Mouse (Mus musculus) midbrain, embryonic 13.5 days (tissue): Measurements from ENCODE around the gene Cyth4. TPM values are rescaled to one million over a fixed set of nuclear protein-coding genes. Genes with fewer than 3 reads are reported as not detected.
A peak's percentile ranks its signal among the peaks of the same experiment; 100 is the strongest.

ENCODE experiments used
- ATAC-seq: fragments of 200-750 bp; cut with Nextera tagmentation; 2 replicates; pipeline ENCODE4 v1.8.0; 2017; ENCODE audit warnings: mild to moderate bottlenecking, moderate TSS enrichment, moderate library complexity
- H3K27ac ChIP-seq: fragments of 300-500 bp; sonication (generic); 2 replicates; pipeline ENCODE4 v1.5.1; 2015; ENCODE audit warnings: inconsistent platforms, mild to moderate bottlenecking, moderate library complexity
- H3K27me3 ChIP-seq: fragments of 300-500 bp; sonication (generic); 2 replicates; pipeline ENCODE4 v1.6.1; 2015; ENCODE audit warnings: mild to moderate bottlenecking, inconsistent platforms
- H3K36me3 ChIP-seq: fragments of 300-500 bp; sonication (generic); 2 replicates; pipeline ENCODE4 v1.6.1; 2015; ENCODE audit warnings: mild to moderate bottlenecking, inconsistent platforms
- H3K4me1 ChIP-seq: fragments of 300-500 bp; sonication (generic); replicated peaks from 2 replicates; pipeline ENCODE4 v1.6.1; 2015; ENCODE audit warnings: inconsistent platforms
- H3K4me2 ChIP-seq: fragments of 300-500 bp; sonication (generic); replicated peaks from 2 replicates; pipeline ENCODE4 v1.6.1; 2015; ENCODE audit warnings: moderate library complexity, mild to moderate bottlenecking, inconsistent platforms
- H3K4me3 ChIP-seq: fragments of 300-500 bp; sonication (generic); replicated peaks from 2 replicates; pipeline ENCODE4 v1.5.1; 2015; ENCODE audit warnings: mild to moderate bottlenecking, inconsistent platforms
- H3K9ac ChIP-seq: fragments of 300-500 bp; sonication (generic); replicated peaks from 2 replicates; pipeline ENCODE4 v1.6.1; 2015; ENCODE audit warnings: mild to moderate bottlenecking, inconsistent platforms
- H3K9me3 ChIP-seq: fragments of 300-500 bp; sonication (generic); 2 replicates; pipeline ENCODE4 v1.6.1; 2016; ENCODE audit warnings: mild to moderate bottlenecking, inconsistent platforms
- WGBS: fragments of 180-500 bp; shearing (Covaris S2); methylation state at CpG from one replicate; pipeline ENCODE4 v1.1.7; 2015; 5-methylcytosine and 5-hydroxymethylcytosine counted together
- polyA plus RNA-seq: library from polyadenylated mRNA; unstranded; fragments of >200 nt; fragmentation: Nextera tagmentation; extraction: Ambion mirVana; gene quantifications from 2 replicates; pipeline ENCODE4 v1.2.1, GENCODE M21; 2015

Cyth4 gene
- polyA plus RNA-seq, 1 experiment from 2014 or later: 5.8 TPM

DNA sequence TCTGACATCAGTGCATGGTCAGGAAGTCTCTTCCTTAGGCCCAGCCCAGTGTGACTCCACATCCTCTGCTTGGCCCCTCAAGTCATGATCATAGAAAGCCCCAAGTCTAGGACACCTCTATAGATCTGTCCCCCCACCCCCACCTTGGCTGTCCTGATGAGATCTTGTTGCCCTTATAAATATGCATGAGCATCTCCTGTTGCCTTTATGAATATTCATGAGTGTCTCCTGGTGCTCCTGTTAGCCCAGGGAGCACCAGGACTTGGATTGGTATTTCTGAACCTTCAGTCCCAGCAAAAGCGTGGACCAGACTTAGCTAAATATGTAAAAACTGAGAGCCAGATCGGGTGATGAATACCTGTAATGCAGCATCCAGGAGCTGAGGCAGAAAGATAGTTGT, 35.5 kb downstream of the Cyth4 start:
- no peaks in the 10 kb centered on the region for H3K27me3 ChIP-seq
- WGBS: 54% methylated on average over 2 of the region's 2 CpGs

DNA sequence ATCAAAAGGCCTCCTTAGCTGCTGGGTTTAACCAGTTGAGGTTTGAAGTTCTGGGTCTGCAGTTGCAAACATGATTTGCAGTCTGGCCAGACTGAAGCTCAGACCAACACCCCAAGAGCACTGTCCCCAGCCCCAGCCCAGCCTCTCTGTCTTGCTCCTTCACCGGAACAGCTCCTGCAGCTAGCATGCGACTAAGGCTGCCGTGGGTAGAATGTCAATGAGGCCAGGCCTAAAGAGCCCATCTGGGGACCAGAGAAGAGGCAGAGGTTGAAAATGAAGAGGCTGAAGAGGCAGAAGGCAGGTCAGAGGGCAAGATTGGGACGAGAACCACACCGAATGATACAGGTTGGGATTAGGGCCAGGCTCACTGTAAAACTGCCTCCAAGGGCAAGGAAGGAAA, 36.6 kb downstream of the Cyth4 start:
- peak overlapping the region; percentile 75 for H3K27ac ChIP-seq
- H3K4me1 ChIP-seq: peaks cover 68% of the 10 kb centered on the region
- no peaks in the 10 kb centered on the region for H3K27me3 ChIP-seq
- H3K9me3 ChIP-seq: no peaks in the 10 kb centered on the region
- 21% methylated on average over 5 of the region's 5 CpGs for WGBS
- ATAC-seq: no peak
- no peaks in the 10 kb centered on the region for H3K36me3 ChIP-seq
- no peak overlapping the region for H3K4me3 ChIP-seq
- H3K4me2 ChIP-seq: no peak overlapping the region
- H3K9ac ChIP-seq: 0 out of 2 replicates have a peak overlapping the region, but pooled peaks have one; percentile 32

More for the DNA sequence above, 35.5 kb downstream of the Cyth4 start:
- no peak for ATAC-seq
- Histone ChIP-seq H3K9me3 (no peaks in the 10 kb centered on the region), H3K4me2 (no peak overlapping the region), H3K27ac (no peak overlapping the region), H3K4me3 (no peak overlapping the region), H3K36me3 (no peaks in the 10 kb centered on the region), H3K9ac (no peak overlapping the region), H3K4me1 (peaks cover 58% of the 10 kb centered on the region)

DNA sequence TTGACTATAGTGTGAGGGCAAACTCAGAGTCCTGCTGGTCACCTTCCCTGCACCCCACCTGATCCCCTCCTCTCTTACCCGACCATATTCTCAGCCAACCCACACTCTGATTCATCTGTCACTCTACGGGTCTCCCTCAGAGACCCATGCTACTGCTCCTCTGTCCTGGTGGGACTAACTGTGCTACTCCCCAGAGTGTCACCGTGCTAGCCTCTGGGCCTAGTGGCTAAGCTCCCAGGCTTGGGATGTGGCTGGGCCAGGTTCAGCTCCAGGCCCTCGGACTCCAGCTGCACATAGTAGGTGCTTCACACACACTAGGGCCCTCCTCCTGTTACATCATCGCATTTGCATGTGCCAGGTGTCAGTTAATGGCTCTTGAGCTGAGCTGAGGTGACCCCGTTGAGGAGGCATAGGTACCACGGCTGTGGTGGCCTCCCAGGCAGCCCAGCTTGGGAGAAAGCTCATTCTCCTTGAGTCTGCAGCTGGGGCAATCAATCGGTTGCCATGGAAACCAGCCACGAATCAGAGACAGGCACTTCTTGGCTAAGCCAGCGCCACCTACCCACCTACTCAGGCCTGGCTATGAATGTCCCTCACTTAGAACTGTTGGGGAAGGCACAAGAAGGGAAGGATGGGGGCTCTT, 37.4 kb downstream of the Cyth4 start:
- Histone ChIP-seq H3K4me2 (no peak overlapping the region), H3K27me3 (no peaks in the 10 kb centered on the region), H3K9me3 (no peaks in the 10 kb centered on the region), H3K4me1 (peaks cover 76% of the 10 kb centered on the region), H3K36me3 (no peaks in the 10 kb centered on the region), H3K4me3 (no peak overlapping the region), H3K27ac (peak overlapping the region; percentile 75), H3K9ac (peak overlapping the region; percentile 32; the same call in 1 of the 2 replicates)
- peak; percentile 76 for ATAC-seq
- whole genome bisulfite sequencing: 27% methylated on average over 10 of the region's 10 CpGs

DNA sequence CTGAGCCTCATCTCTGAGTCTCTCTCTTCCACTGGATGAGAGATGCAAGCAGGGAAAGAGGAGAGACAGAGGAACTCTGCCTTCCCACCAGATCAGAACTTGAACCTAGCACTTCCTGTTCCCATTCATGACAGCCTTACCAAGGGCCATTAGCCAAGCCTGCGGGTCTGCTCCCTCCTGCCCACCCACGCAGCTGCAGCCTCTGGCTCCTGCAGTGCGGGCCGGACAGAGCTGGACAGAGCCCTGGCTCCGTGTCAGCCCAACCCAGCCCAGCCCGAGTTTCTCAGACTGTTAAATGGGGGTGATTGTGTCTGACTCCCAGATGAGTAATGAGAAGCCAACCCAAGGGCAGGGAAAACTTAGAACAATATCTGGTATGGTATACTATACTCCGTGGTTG, 38.4 kb downstream of the Cyth4 start:
- Histone ChIP-seq H3K27me3 (no peaks in the 10 kb centered on the region), H3K4me3 (no peak overlapping the region), H3K36me3 (no peaks in the 10 kb centered on the region), H3K9me3 (no peaks in the 10 kb centered on the region), H3K4me1 (peaks cover 79% of the 10 kb centered on the region), H3K27ac (0 out of 2 replicates have a peak overlapping the region, but pooled peaks have one; percentile 75), H3K9ac (no peak overlapping the region), H3K4me2 (no peak overlapping the region)
- ATAC-seq: no peak
- WGBS: 52% methylated on average over 7 of the region's 7 CpGs

DNA sequence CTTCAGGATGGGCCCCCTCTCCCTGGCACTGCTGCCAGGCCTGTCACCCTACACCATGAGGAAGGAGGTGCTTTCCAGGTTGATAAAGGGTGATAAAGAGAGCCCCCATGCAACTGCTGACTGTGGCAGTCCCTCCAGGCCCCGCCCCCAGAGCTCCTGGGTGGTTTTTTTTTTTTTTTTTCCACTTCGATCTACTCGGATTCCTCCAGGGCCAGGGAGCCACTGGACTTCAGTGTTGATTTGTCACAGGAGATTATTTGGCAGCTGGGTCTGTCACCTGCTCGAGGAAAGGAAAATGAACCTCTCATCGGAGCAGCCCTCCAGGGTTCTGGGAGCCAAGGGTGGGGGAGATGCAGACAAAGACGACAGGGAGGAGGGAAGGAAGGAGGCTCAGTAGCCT, 46.8 kb downstream of the Cyth4 start:
- Histone ChIP-seq H3K27me3 (no peaks in the 10 kb centered on the region), H3K27ac (no peak overlapping the region), H3K4me3 (no peak overlapping the region), H3K36me3 (no peaks in the 10 kb centered on the region), H3K9me3 (no peaks in the 10 kb centered on the region), H3K4me1 (peaks cover 37% of the 10 kb centered on the region), H3K4me2 (no peak overlapping the region), H3K9ac (no peak overlapping the region)
- WGBS: 15% methylated on average over 6 of the region's 6 CpGs
- no peak; the same call in 1 of the 2 replicates for ATAC-seq

DNA sequence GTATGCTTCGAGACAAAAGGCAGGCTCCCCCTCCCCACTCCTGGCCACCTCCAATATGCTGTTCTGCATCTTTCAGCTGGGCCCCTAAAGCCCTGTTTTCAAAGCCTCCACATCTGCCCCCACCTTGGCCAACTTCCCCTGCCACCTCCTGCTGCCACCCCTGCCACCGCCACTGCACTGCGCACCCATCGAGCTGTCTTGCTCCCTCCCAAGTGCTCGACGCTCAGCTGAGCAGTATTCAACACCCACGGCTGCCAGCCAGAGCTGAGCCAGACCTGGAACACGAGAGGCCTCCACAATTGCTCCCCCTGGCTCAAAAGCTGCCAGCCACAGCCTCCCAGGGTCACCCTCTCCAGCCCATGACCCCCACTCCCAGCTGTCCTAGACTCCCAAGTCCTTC, 47.8 kb downstream of the Cyth4 start:
- Histone ChIP-seq H3K4me1 (peaks cover 31% of the 10 kb centered on the region), H3K9me3 (no peaks in the 10 kb centered on the region), H3K9ac (no peak overlapping the region), H3K4me3 (no peak overlapping the region), H3K27ac (no peak overlapping the region), H3K36me3 (no peaks in the 10 kb centered on the region), H3K4me2 (no peak overlapping the region), H3K27me3 (no peaks in the 10 kb centered on the region)
- ATAC-seq: no peak
- 51% methylated on average over 8 of the region's 8 CpGs for WGBS

DNA sequence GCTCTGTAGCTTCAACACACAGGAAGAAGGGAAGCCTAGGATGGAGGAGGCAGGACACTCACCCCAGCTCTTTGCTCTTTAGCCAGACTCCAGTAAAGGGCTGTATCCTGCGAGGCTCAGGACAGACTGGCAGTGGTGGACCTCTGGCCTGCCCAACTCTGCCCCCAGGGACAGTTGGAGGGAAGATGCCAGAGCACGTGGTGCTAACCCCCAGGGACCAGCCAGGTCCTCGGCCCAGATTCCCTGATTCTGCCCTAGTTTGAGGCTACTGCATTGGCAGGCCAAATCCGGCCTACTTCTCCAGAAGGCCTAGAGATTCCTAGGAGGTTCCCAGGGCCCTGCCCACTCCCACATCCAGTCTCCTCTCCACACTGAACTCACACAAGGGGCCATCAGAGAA, 50.9 kb downstream of the Cyth4 start:
- Histone ChIP-seq H3K9me3 (no peaks in the 10 kb centered on the region), H3K27me3 (no peaks in the 10 kb centered on the region), H3K36me3 (no peaks in the 10 kb centered on the region), H3K4me2 (no peak overlapping the region), H3K27ac (no peak overlapping the region), H3K4me1 (peaks cover 21% of the 10 kb centered on the region), H3K9ac (no peak overlapping the region), H3K4me3 (no peak overlapping the region)
- ATAC-seq: no peak
- 78% methylated on average over 4 of the region's 4 CpGs for WGBS

DNA sequence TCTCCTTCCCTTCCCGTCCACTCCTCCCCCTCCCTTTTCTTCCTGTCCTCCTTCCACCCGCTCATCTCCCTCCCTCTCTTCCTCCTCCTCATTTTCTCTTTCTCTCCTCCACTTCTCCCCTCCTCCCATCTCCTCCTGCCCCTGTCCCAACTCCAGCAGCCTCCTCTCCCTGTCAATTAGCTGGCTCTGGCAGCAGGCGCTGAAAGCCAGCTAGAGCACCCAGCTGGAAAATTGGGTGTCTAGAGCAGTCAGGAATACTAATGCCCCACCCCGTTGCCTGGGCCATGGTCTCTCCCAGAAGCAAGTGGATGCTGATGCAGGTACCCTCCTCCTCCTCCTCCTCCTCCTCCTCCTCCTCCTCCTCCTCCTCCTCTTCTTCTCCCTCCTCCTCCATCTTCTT, 54.3 kb downstream of the Cyth4 start:
- ATAC-seq: no peak
- peak overlapping the region; percentile 5; the same call in 1 of the 2 replicates for H3K27ac ChIP-seq
- H3K4me1 ChIP-seq: 0 out of 2 replicates have a peak, but pooled peaks cover 4% of the 10 kb centered on the region
- no peak overlapping the region for H3K4me2 ChIP-seq
- H3K4me3 ChIP-seq: no peak overlapping the region
- no peaks in the 10 kb centered on the region for H3K9me3 ChIP-seq
- H3K27me3 ChIP-seq: no peaks in the 10 kb centered on the region
- H3K9ac ChIP-seq: no peak overlapping the region
- WGBS: 32% methylated on average over 4 of the region's 4 CpGs
- no peaks in the 10 kb centered on the region for H3K36me3 ChIP-seq

DNA sequence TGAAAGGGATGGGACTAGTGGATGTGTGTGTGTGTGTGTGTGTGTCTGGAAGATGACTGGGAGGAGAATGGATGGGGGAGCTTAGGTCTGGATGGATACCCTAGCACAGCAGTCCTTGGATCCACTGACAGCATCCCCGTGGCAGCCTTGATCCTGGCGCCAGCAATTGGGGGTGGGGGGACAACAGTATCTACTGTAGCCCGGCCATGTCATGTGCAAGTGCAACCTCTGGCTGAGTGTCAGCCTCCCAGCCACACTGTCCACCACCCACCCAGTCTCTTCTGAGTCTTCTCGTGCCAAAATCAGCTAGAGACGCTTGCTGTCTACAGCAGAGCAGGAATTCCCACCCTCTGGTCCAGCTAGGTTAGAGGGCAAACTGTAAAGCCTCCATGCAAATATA, 67.4 kb downstream of the Cyth4 start:
- Histone ChIP-seq H3K9ac (no peak overlapping the region), H3K4me1 (0 out of 2 replicates have a peak, but pooled peaks cover 9% of the 10 kb centered on the region), H3K27ac (no peak overlapping the region), H3K36me3 (no peaks in the 10 kb centered on the region), H3K27me3 (no peaks in the 10 kb centered on the region), H3K4me2 (no peak overlapping the region), H3K9me3 (no peaks in the 10 kb centered on the region), H3K4me3 (no peak overlapping the region)
- WGBS: 56% methylated on average over 5 of the region's 5 CpGs
- ATAC-seq: no peak

DNA sequence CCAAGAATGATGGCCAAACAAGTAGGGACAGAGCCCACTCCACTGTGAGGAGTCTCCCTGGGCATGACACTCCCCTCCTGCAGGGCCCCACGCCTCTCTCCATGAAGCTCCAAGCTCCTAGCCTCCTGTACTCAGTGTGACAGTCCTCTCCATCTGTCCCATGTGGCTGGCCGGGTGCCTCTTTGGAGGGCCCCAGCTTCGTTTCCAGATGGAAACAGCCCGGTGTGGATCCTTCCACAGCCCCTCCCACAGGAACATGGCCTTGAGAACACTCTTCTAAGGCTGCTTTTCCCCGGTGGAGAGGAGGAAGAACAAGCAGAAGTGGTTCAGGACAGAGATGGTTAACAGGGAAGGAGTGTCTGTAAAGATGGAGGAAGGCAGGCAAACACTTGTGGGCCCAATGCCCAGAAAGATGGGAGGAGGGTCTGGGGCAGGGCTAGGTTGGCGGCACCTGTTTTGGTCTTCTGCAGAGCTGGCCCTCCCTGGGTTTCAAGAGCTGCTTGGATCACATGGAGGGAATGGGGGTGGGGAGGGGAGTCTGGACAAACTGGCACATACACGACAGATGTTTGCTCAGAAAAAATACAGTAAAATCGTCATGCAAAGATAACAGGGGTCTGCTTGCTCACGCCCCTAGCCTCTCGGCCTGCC, 72.5 kb downstream of the Cyth4 start:
- ATAC-seq: no peak
- no peaks in the 10 kb centered on the region for H3K9me3 ChIP-seq
- WGBS: 72% methylated on average over 10 of the region's 10 CpGs
- no peak overlapping the region for H3K27ac ChIP-seq
- H3K4me3 ChIP-seq: no peak overlapping the region
- H3K36me3 ChIP-seq: peaks cover 22% of the 10 kb centered on the region
- H3K27me3 ChIP-seq: peaks cover 38% of the 10 kb centered on the region
- no peak overlapping the region for H3K9ac ChIP-seq
- H3K4me1 ChIP-seq: peaks cover 33% of the 10 kb centered on the region
- no peak overlapping the region for H3K4me2 ChIP-seq

DNA sequence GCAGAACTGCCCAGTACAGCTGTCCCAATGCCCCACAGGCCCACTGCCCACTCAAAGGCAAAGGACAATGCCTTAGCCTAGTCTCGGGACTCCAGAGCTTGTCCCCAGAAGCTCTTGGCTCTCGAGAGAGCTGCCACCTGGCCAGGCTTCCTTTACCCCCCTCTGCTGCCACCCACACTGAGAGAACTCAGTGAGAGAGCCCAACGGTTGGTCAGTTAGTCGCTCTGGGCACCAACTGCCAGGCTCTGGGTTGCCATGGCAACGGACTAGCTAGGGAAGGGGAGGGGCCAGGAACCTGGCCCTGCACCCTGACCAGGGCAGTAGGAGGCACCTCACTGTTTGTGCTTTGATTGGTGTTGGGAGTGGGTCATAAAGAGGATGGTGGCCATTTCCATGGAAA, 73.5 kb downstream of the Cyth4 start:
- no peaks in the 10 kb centered on the region for H3K9me3 ChIP-seq
- H3K27ac ChIP-seq: no peak overlapping the region
- WGBS: 26% methylated on average over 5 of the region's 5 CpGs
- peaks cover 37% of the 10 kb centered on the region for H3K4me1 ChIP-seq
- no peak overlapping the region for H3K4me3 ChIP-seq
- no peak overlapping the region for H3K4me2 ChIP-seq
- peaks cover 39% of the 10 kb centered on the region for H3K27me3 ChIP-seq
- H3K9ac ChIP-seq: no peak overlapping the region
- H3K36me3 ChIP-seq: peaks cover 22% of the 10 kb centered on the region
- 0 out of 2 replicates have a peak, but pooled peaks have one; percentile 10 for ATAC-seq
